Mouse (Mus musculus): ENCODE data around the gene Gtf2h5. TPM values are rescaled to one million over a fixed set of nuclear protein-coding genes. Genes with fewer than 3 reads are reported as not detected.

The Gtf2h5 gene
- total RNA-seq, 4 experiments from 2014 or later, result 72.6 to 91.7 (median 76.8) TPM

GRCm38 (mm10) chr17:6113653-6114052 is 34.1 kb downstream of the Gtf2h5 start:
- DNase-seq, result no peak

- no peak for DNase-seq
Measured at GRCm38 (mm10) chr17:6115085-6115484, 35.5 kb downstream of the Gtf2h5 start.

DNA sequence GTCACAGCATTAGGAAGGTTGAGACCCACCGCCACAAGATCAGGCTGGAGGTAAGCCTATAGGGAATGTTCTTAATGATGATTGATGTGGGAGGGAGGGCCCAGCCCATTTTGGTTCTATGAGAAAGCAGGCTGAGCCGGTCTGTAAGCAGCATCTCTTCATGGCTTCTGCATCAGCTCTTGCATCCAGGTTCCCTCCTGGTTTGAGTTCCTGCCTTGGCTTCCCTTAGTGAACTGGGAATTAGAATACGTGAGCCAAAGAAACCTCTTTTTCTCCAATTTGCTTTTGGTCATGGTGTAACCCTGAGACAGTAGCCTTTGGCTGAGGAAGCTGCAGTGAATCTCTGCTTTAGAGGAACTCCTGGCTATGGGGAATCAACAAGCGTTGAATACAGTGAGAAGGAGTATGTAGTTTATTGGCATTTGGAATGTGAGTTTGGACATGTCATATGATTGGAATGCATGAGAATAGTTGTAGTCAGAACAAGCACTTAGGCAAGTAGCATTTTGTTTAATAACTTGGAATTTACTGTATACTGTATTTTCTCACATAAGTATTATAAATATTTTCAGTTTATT is 37.7 kb downstream of the Gtf2h5 start:
- no peak for DNase-seq

DNA sequence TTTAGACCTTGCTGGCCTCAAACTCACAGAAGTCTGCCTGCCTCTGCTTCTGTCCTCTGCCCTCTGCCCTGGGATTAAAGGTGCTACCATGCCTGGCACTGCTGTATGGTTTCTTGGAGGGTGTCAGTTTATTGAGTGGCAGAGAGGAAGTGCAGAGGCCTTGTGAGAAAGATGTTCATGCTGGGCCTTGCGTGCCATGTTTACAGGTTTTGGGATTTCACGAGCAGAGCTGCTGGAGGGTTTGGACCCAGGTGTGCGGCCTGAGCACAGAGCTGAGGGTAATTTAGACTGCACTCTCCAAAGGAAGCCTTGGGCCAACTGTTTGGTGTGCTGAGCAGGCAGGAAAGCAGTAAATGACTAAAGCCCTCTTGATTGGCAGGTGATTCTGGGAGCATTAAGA is 38.3 kb downstream of the Gtf2h5 start:
- no peak for DNase-seq

DNA sequence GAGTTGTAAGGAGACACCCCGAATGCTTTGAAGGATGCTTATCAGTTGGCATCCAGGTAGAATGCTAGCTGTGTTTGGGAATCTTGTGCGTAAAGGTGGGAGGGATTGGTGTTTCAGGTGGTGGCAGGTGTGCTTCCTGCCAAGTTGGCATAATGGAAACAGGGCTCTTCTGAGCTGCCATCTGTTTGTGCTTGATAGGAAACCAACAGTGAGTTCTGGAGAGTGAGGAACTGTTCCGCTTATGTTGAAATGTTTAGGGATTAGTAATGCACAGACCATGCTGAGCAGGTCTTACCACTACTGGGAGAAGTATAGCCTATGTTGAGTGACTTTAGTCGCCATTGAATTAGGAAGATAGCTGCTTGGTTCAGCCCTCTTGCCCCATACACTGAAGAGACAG is 39.3 kb downstream of the Gtf2h5 start:
- DNase-seq, result no peak

GRCm38 (mm10) chr17:6123776-6124175 is 44.2 kb downstream of the Gtf2h5 start:
- DNase-seq, result no peak

DNA sequence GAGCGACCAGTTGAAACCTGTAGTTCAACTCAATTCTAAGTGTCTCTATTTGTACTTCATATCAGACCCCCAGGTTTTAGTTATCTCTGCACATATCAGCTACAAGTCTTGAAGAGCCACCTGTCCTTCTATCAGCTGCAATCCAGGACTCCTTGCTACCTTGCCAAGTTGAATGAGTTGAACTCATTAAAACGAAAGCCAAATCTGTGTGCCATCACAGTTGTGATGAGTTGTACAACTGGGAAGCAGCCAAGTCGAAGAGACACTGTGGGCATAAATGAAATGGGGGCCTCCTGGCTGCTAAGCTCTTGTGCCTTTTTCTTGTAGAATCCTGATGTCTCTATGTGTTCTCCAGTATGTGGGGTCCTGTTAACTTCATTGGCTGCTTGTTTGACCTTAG is 45.9 kb downstream of the Gtf2h5 start:
- no peak for DNase-seq

DNA sequence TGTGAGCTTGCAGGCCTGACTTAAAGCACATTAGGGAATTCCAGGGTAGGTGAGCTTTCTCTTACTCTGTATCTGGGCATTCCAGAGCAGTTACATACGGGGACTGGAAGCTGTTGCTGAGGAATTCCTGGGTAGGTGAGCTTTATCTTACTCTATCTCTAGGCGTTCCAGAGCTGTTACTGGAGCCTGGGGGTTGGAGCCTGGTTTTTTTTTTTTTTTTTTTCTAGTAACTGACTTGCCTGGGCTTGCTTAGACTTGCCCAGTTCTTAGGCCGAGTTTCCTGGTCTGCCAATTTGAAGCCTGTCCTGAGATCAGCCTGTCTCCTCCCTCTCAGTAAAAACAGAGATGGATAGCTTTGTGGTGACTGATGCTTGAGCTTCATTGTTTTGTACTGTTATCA is 48.5 kb downstream of the Gtf2h5 start:
- no peak for DNase-seq

DNA sequence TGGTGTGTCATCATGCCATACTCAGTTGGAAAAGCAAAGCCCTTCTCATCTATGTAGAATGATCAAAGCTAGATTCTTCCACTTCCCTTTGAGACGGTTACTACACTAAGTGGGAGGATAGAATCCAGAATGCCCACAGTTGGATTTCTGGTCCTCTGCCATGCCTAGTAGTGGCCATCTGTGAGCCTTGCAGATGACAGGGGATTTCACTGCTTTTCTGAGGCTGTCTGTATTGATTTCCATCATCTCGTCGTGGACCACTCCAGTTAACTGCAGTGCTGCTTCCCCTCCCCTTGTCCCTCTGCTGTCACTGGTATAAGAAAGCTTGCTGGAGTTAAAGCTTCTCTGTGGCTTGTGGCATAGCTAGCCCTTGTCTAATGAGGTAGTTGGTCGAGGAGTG is 49.8 kb downstream of the Gtf2h5 start:
- DNase-seq, result no peak

- no peak for DNase-seq
Measured at GRCm38 (mm10) chr17:6131083-6131482, 51.5 kb downstream of the Gtf2h5 start.

Small RNA genes within 50 kb of the gene (microRNA-seq; reads per million reads assigned to microRNA genes)
- 0 reads per million in 2 experiments for gene Gm22774

Other genes starting within 250 kb of the Gtf2h5 start
- gene Snx9, start 238.5 kb upstream of the Gtf2h5 start, total RNA-seq (2022), result 10 to 100 TPM; 46.3 to 61.4 (median 52.9) TPM
- gene Synj2, start 138.5 kb upstream of the Gtf2h5 start, total RNA-seq (2022), result 10 to 100 TPM in 3 of 4 experiments, 1 to 10 TPM in 1; 9.7 to 37.0 (median 23.9) TPM
- 10 to 100 TPM in 2 of 4 experiments, 1 to 10 TPM in 2; 8.9 to 10.6 (median 9.9) TPM for gene Serac1, start within 50 bp of the Gtf2h5 start, total RNA-seq (2022)
- gene Tulp4, start 26.7 kb downstream of the Gtf2h5 start, total RNA-seq (2022), result 100 to 1,000 TPM in 2 of 4 experiments, 10 to 100 TPM in 2; 86.9 to 123 (median 107) TPM
- 10 to 100 TPM; 13.9 to 15.1 (median 14.4) TPM for gene Tmem181a, start 177.1 kb downstream of the Gtf2h5 start, total RNA-seq (2022)
- 1 to 10 TPM; 2.6 to 7.1 (median 5.4) TPM for gene Dynlt1a, start 237.7 kb downstream of the Gtf2h5 start, total RNA-seq (2022)